Mouse (Mus musculus) cortical plate, adult 2 months (tissue): ENCODE measurements around the gene Zfp811. TPM values are rescaled to one million over a fixed set of nuclear protein-coding genes. Genes with fewer than 3 reads are reported as not detected.
A peak's percentile ranks its signal among the peaks of the same experiment; 100 is the strongest.

Experiments used
- H3K27ac ChIP-seq: fragments of 200-500 bp; 2 replicates; pipeline ENCODE4 v1.5.1; 2012; ENCODE audit warnings: low read length, control low read depth, inconsistent platforms; ENCODE audit not compliant: insufficient read depth
- H3K4me1 ChIP-seq: fragments of 200-500 bp; 2 replicates; pipeline ENCODE4 v1.6.1; 2011; ENCODE audit warnings: low read length; ENCODE audit not compliant: control insufficient read depth, insufficient read depth
- H3K4me3 ChIP-seq: fragments of 200-500 bp; 2 replicates; pipeline ENCODE4 v1.5.1; 2011; ENCODE audit warnings: mild to moderate bottlenecking, low read length, control low read depth; ENCODE audit not compliant: insufficient read depth
- CTCF ChIP-seq: fragments of 200-500 bp; IDR thresholded peaks from 2 replicates; pipeline ENCODE4 v1.5.1; 2011; ENCODE audit warnings: mild to moderate bottlenecking, control low read depth, low read length; ENCODE audit not compliant: insufficient read depth; ENCODE audit errors: extremely low read depth
- POLR2A ChIP-seq: fragments of 200-500 bp; IDR thresholded peaks from 2 replicates; pipeline ENCODE4 v1.6.1; 2011; ENCODE audit warnings: mild to moderate bottlenecking, low read length, control low read depth; ENCODE audit not compliant: insufficient read depth; ENCODE audit errors: extremely low read depth
- polyA plus RNA-seq: library from polyadenylated mRNA; depleted of rRNA; stranded (reverse); fragments of >200 nt; gene quantifications from 2 replicates; pipeline ENCODE4 v1.2.3, GENCODE M21; 2012; rRNA removed

The Zfp811 gene
- polyA plus RNA-seq, 1 experiment = 6.4 TPM

DNA sequence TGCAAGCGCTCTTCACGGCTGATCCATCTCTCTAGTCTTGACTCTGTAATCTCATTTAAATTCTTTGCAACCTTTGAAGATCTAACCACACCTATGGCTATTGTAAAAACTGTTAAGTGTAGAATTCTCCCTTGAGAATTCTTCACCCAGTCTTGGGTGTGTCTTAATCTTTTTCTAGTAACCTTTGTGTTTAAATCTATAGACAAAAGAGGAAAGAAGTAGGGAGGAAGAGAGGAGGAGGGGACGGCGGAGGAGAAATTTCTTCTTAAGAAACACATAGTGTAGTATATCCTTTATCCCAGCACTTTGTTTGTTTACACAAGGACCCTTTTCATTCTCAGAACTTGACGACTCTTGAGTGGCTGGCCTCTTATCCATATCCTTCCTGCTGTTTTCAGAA is 52.4 kb downstream of the Zfp811 start:
- TF ChIP-seq CTCF = no peak
- TF ChIP-seq POLR2A = no peak
- Histone ChIP-seq H3K4me1 (no peaks in the 10 kb centered on the region), H3K4me3 (no peak overlapping the region), H3K27ac (no peak overlapping the region)

DNA sequence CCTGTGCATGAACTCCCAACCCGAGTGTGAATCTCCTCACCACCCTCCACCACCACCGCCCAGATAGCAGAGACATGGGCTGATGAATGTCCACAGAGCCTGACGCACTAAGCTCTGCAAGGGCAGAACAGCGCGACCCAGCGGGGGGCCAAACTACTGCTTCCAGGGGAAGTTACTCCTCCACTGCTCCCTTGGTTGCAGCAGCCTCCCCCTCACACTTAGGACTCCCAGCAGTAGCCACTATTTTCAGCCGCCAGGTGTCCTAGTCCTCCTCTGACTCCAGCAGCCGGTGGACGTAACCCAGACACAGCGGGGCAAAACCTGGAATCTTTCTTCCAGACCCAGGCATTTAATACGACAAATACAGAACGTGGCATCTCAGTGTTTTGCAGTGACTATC is 56.1 kb downstream of the Zfp811 start:
- H3K4me1 ChIP-seq = no peaks in the 10 kb centered on the region
- no peak overlapping the region for H3K27ac ChIP-seq
- no peak overlapping the region for H3K4me3 ChIP-seq
- TF ChIP-seq CTCF = peak; percentile 1; the same call in 1 of the 2 replicates
- no peak for TF ChIP-seq POLR2A

DNA sequence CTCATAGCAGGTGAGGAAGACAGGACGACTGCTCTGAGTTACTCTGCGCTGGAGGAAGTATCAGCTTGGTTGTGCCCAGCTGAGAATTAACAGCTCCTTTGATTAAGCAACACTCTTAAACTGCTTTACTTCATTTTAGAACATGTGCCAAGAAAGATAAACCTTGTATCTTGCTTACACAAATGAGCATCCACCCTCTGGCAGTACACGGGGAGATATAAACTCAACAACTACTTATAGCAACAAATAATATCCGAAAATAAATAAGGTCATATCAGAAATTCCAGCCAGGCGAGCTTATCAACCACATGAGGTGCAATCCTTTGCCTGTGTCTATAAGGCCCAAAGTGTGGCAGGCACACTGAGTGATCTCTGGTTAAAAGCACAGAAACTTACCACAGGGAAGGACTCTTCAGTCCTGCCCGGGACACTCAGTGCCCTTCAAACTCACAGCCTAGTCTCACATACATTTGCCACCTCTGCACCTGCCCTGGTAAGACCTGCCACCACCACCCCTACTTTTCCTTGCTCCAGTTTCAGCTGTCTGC is 56.8 kb downstream of the Zfp811 start:
- Histone ChIP-seq H3K4me3 (no peak overlapping the region), H3K4me1 (no peaks in the 10 kb centered on the region), H3K27ac (no peak overlapping the region)
- no peak for TF ChIP-seq POLR2A
- TF ChIP-seq CTCF = no peak

DNA sequence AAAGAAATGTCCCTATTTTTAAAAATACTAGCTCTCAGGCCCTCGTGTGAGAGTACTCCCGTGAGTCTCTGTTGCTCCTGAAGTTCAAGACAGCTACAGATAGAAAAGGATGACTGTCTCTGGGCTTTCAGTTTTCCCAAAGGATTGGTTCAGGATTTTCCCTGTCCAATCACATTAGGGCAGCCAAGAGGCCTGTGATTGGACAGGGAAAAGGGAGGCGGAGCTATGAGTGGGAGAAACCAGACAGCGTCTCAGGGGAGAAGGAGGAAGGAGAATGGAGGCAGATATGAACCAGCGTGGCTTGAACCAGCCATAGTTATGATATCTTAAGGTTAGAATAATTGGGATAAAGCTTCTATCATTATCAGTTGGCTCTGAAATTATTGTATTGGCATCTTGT is 59.1 kb downstream of the Zfp811 start:
- TF ChIP-seq POLR2A (no peak), CTCF (no peak)

More for the DNA sequence above, 59.1 kb downstream of the Zfp811 start:
- no peaks in the 10 kb centered on the region for H3K4me1 ChIP-seq
- H3K27ac ChIP-seq = no peak overlapping the region
- no peak overlapping the region for H3K4me3 ChIP-seq

Other genes with a start within 250 kb of the Zfp811 start
- not detected in 2 replicates for gene Cyp4f37, start 188.6 kb downstream of the Zfp811 start, polyA plus RNA-seq
- gene Cyp4f40, start 151.0 kb downstream of the Zfp811 start, polyA plus RNA-seq = not detected in 2 replicates
- 29.2 and 29.5 TPM in 2 replicates for gene Cyp4f15, start 124.3 kb downstream of the Zfp811 start, polyA plus RNA-seq
- 26.3 and 27.4 TPM in 2 replicates for gene Zfp871, start 21.6 kb downstream of the Zfp811 start, polyA plus RNA-seq
- gene Zfp799, start 20.3 kb upstream of the Zfp811 start, polyA plus RNA-seq = 12.5 and 14.7 TPM in 2 replicates
- 5.2 and 5.5 TPM in 2 replicates for gene Zfp870, start 81.7 kb upstream of the Zfp811 start, polyA plus RNA-seq
- 17.0 and 18.6 TPM in 2 replicates for gene Cyp4f14, start 107.4 kb upstream of the Zfp811 start, polyA plus RNA-seq
- 32.8 and 37.6 TPM in 2 replicates for gene Cyp4f13, start 137.5 kb upstream of the Zfp811 start, polyA plus RNA-seq
- 3.1 and 3.2 TPM in 2 replicates for gene Zfp472, start 155.9 kb upstream of the Zfp811 start, polyA plus RNA-seq
- gene Zfp952, start 183.2 kb upstream of the Zfp811 start, polyA plus RNA-seq = 10.6 and 11.4 TPM in 2 replicates
- gene Zfp763, start 223.5 kb upstream of the Zfp811 start, polyA plus RNA-seq = 9.7 and 10.1 TPM in 2 replicates